Mouse (Mus musculus): Measurements from ENCODE around the gene Ahcy.

- no peak for TF ChIP-seq CTCF (IDR thresholded peaks at IDR 0.05; ENCODE audit: control insufficient read depth, insufficient read depth, insufficient read length)
- no peak for TF ChIP-seq USF1 (IDR thresholded peaks at IDR 0.05; ENCODE audit: low read depth)
- no peak for TF ChIP-seq MAX (IDR thresholded peaks at IDR 0.05)
- no peak for TF ChIP-seq MYOG (IDR thresholded peaks at IDR 0.05; ENCODE audit: control insufficient read depth, extremely low read depth, insufficient read length)
- TF ChIP-seq CEBPB (IDR thresholded peaks at IDR 0.05; ENCODE audit: low read depth): no peak
- no peak for TF ChIP-seq MYOD1 (IDR thresholded peaks at IDR 0.05; ENCODE audit: control insufficient read depth, insufficient read length, low read depth)
- TF ChIP-seq FOSL1 (IDR thresholded peaks at IDR 0.05; ENCODE audit: insufficient read depth, low read length, poor library complexity, severe bottlenecking): no peak
These were observed 12.0 kb upstream of the Ahcy start for GRCm38 (mm10) chr2:155086328-155086727.
